Mouse (Mus musculus) CH12F3 (cell line): ENCODE measurements around the gene Ptprd.

Experiments used
- in situ Hi-C: fragments of 300-500 bp; cut with MboI; formaldehyde crosslinking; loops from 2 replicates; pipeline ENCODE4 v1.14.3; 2020; ENCODE audit warnings: low sequenced_read_pairs

The Ptprd gene

DNA sequence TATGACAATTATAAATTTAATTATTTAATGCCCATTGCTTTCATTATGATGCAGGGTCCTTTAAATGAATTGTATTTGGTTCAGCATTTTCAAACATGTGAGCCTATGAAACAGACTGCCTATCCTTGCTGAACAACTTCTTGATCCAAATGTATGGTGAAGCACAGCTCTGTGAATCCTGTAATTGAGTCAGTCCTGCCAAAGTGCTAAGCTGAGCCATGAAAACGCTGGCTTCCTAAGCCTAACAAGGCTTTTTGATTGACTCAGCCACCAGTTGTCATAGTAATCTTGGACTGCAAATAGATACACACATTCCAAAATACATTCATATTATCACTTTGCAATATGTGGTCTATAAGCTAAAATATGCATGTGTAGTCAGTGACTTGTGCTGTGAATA, 625.1 kb downstream of the Ptprd start:
- in situ Hi-C loops: no loop called here

DNA sequence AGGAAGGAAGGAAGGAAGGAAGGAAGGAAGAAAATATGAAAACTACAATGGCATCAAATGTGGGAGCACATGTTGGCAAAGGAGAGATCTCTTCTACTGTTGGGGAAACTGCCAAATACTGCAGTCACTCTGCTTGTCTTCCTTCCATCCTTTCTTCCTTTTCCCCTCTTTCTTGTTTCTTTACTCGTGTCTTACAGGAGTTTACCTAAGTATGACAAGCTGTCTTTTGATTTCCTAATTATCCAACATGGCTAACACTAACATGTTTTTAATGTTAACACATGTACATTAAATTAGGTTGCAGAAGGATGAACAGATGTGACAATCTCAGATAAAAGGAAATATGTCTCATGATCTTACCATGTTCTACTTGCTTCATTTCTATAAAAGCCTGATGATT, 625.5 kb downstream of the Ptprd start:
- in situ Hi-C loops: no loop called here

DNA sequence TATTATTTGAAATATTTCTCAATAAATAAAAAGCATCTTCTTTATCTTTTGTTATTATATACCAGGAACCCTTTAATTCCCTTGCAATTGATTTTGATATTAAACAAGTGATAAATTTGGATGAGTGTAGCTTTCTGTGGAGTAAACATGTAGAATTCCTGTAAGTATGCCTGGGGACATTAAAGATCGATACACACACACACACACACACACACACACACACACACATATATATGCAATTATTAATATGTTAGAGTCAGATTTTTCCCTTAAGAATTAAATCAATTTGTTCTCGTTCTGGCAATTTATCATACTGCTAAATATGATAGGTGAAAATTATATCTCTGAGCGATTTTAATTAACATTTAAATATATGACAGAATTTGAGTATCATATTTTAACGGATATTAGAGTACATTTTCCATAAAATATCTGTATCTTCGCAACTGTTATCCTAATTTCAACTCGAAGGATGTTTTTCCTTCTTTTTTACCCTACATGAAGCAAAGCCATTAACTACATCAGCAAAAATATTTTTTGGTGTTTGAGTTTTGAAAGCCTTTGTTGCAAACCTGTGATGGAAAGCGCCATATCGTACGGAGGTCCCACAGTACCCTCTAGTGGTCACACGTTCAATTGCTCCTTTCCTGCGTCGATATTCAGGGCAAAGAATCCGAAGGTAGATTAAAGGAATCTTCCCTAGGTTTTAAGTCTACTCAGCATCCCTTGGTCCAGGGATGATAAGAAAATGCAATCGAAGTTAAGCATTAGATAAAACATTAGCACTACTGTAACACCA, 653.2 kb downstream of the Ptprd start:
- in situ Hi-C loops: no loop called here

DNA sequence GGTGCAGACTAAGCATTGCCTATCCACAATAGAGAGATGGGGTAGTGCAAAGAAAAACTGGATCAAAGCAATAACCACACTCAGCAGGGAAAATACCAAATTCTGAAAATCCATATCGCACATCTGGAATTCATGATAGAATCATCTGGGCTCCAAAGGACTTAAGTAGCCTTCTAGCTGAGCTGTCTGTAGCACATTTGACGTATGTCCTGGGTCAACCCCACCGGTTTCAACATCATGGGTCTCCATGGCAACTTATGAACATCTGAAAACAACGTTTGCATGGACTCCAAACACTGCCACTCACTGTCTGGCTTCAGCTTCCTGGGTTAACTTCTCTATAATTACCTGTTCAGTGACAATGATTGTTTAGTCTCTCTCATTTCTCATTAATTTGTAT, 655.9 kb downstream of the Ptprd start:
- in situ Hi-C loops: no loop called here

DNA sequence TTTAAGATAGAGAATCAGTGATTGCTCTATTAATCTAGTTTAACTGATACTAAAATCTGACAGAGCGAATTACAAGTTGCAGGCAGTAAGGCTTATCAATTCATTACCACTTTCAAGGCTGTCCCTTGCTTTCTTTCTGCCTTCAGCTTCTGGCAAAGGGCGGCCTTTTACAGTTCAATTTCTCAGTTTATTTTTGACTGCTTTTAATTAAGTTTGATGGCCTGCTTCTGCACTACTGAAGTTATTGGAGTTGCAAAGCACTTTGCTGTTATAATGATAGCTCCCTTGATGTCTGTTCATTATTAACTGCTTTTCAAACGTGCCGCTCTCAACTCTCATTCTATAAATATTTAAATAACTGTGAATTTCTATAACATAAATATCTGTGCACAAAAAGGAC, 673.9 kb downstream of the Ptprd start:
- in situ Hi-C loops: no loop called here

DNA sequence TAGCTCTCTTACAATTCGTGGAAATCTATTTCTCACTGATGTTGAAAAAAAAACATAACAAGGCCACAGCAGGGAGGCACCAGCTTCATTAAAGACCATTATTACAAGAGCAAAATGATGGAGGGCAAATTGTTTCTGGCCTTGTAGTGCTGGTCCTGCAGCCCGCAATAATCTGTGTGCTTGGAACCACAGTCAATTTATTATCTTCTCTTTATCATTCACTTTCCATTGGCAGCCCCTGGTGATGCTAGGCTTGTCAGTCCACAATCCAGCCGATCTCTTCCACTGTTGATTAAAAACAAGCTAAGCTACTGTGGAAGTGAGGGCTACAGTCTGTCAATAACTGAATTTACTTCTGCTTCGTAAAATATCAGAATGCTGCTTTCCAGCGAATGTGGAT, 674.4 kb downstream of the Ptprd start:
- in situ Hi-C loops: no loop called here

DNA sequence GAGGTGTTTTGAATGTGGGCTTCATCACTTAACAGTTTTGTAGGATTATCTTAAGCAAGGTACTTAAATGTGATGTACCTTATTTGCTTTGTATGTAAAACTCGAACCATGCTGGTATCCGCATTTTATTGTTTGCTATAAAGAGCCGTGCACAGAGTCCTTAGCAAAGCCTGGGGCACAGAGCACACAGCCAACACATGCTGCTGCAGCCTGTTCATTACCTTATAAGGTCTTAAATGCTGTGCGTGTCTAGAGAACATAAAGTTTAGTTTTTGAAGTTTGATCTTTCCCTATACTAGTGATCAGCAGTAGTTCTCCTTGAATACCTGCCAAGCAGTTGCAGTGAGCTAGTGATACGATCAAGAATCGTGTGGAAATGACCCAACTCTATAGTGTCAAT, 676.2 kb downstream of the Ptprd start:
- in situ Hi-C loops: no loop called here

DNA sequence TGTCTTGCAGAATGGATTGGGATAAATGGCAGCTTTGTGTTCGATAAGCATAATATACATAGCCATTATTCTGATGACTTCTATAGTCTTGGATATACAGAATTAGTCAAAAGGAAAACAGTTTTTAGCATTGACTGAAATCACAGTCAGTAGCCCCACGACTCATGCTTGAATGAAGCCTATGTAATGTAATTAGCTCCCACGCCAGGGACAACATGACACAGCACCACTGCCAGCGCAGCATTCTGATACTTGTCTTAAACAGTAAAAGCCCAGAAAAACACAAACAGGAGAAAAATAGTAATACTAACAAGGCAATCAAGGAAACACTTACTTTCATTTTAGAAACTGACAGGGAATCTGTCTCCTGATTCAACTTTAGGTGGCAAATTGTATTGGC, 677.2 kb downstream of the Ptprd start:
- in situ Hi-C loops: no loop called here

DNA sequence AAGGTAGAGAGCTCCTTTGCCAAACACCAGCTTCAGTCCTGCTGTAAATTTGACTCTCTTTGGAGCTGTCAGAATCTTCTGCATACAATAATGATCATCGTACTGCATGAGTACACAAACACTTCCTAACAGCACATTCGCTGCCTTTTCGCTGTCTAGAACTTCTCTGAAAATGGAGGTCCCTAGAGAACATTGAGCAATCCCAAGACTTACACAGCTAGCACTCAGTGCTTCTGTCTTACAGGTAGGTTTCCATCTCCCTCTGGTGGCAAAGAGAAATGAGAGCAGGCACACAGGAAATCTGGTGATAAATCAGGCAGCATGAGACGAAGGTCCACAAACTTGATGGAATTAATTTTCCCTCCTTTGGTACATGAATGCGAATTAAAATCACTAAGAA, 692.6 kb downstream of the Ptprd start:
- in situ Hi-C loops: no loop called here

DNA sequence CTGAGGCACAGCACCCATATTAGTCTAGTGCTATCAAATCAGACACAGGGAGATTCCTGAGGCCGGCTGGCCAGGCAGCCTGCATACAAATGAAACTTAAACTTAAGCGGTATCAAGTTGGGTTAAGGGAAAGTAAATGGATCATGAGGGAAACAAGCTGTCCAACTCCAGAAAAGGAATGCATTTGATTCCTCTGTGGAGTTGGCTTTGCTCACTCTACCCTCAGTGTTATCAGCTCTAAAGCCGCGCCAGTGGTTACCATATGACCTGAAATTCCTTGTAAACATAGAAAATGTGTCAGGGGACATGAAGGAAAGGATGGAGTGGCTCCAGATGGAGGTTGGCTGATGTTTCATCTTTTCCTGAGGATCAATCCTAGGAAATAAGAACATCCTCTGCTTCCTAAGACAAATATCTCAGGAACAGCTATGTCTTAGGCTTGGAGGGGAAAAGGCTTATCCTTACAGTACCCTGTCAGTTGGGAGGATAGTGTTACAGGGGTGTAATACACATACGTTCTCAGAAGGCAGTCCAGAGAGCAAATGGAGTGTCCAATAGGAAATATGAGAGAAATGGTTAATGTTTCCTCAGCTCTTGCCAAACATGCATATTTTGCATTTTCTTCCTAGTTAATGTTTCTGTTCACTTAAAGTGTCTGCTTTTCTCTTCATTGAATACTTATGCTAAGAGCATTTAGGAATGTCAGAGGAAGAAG, 697.7 kb downstream of the Ptprd start:
- in situ Hi-C loops: no loop called here

DNA sequence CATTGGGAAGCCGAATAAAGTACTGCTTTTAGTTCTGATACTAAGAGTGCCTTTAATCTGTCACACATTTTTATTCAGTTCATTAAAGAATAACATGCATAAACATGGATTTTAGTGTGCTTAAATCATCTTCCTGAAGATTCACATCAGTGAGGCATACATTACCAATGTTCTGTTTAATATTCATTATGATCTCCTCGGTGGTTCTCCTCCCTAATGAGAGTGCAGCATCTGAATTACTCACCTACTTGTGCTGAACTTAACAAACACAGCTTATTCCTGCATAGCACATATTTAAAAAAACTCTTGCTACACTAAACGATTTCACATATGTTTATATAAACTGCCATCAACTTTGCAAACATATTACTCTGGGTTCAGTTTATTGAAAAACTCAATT, 698.7 kb downstream of the Ptprd start:
- in situ Hi-C loops: no loop called here

DNA sequence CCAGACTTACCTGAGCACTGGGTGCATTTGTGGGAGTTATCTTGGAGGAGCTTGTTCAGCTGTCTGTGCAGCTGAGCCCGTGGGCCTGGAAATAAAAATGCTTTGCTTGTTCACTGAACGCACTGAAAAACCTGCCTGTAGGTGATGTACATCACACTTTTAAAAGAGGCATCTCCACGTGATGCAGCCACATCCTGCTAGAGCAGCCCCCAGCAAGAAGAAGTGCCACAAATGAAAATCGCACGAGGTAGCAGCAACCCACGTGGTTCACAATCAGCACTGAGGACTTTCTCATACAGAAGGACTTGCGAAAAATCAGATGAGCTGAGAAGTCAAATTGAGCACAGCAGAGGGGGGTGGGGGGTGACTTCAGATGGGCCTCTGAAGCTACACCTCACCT, 757.7 kb downstream of the Ptprd start:
- in situ Hi-C loops: no loop called here

DNA sequence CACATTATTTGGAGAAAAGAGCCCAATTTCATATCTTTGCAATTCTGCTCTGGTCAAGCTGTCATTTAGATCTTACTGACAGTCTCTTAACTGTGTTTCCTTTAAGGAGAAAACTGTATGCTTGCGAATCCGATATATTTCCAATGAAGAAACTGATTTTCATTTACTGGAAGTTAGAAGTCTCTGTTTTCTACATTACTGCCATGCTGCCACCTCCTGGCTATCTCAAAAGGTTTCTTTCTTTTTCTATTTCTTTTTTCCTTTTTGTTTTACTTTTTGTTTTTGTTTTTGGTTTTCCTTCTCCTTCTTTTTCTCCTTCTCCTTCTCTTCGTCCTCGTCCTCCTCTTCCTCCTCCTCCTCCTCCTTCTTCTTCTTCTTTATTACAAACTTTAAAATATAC, 812.6 kb downstream of the Ptprd start:
- in situ Hi-C loops: no loop called here

DNA sequence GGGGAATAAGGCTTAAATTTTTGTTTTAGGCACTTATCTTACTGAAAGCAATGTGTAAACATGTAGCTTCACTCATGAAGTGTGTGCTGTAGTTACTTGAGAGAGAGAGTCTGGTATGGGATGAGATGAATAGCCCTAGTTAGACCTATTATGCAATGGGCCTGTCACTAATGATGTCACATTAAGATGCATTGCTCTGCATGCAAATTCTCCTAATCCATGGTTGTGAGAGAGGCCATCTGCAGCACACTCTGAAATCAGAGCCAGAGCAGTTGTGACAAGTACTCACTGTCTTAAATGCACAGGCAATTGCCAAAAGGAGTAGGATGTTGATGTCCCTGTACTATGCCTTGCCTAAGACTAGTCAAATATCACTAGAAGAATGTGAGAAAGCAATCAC, 850.0 kb downstream of the Ptprd start:
- in situ Hi-C loops: no loop called here

DNA sequence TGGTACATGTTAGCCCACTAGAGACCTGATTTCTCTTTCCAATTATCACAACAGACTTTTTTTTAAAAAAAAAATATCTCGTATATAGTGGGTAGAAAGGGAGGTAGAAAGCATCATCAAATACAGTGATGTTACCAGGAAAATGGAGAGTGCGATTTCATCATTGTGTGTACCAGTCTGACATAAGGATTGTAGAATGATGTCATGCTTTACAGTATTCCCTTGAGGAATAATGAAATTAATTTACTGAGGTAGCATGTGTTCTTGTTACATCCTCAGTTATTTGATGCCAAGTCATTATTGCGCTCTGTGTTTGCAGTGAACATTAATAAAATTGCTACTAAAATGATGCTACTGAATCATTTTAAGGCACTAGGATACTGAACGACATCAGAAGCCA, 884.6 kb downstream of the Ptprd start:
- in situ Hi-C loops: no loop called here

DNA sequence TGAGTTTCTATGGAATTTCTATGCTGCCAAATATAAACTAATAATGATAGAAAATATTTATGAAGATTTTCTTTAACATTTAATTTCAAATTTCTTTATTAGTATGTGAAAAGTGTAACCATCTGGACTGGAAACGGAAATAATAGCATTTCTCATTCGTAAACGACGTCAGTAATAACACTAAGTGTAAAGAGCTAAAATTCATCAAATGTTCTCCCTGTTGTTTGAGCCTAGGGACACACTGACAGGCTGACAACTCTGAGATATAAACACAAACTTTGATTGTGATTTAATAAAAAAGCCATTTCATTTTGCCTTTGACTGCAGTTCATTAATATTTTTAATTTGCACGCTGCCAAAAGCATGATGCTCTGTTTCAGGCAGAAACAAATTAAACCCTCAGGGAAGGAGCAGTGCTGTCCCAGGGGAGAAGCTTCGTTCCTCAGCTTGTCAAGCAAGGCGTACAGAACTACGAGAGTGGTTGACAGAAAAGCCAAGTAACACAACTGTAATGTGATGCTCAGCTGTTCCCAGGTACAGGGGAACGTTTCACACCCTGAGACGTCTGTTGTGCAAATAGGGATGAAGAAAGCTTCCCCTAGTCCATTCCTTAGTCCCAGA, 894.6 kb downstream of the Ptprd start:
- in situ Hi-C loops: no loop called here

DNA sequence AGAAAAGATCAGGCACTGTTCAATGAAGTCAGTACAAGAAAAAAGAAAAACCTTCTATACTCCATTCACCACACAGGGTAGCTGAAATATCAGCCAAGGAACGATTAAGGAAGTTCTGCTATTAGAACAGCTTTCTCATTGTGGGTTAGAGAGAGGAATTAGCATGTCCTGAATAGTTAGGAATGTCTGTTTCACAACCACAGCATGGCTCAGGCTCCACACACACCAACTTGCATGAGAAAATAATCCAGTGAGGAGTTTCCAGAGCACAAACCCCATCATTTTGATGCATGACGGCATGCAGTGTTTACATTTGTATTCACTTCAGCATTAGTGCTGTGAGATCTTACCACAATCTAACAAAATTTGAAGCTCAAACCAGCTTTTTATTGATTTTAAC, 895.1 kb downstream of the Ptprd start:
- in situ Hi-C loops: no loop called here

DNA sequence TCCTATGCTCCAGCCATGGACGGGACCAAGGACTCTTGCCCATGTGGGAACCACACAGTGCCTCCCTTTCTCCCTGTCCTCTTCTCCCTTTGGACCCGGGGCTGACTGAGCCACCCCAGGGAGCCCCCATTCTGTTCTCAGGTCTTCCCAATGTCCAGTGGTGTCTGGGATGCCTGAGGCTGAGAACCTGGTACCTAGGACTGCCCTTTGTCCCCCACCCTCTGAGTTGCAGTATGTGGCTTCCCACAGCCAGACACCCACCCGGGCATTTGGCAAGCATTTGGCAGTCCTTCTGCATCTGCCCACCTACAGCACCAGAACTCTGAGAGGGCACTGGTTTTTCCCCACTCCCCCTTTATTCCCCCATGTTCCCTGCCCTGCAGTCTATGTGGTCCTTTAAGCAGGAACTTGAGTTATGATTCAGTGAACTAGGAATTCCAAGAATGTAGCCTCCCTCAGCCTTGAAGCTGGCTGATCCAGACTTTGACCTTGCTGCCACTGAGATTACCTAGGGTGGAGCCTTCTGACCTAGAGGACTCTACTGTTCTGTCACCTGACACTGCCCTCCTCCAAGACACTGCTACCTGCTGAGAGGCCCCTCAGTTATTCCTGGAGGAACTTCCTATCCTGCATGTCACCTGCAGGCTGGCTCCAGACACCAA, 901.5 kb downstream of the Ptprd start:
- in situ Hi-C loops: no loop called here

DNA sequence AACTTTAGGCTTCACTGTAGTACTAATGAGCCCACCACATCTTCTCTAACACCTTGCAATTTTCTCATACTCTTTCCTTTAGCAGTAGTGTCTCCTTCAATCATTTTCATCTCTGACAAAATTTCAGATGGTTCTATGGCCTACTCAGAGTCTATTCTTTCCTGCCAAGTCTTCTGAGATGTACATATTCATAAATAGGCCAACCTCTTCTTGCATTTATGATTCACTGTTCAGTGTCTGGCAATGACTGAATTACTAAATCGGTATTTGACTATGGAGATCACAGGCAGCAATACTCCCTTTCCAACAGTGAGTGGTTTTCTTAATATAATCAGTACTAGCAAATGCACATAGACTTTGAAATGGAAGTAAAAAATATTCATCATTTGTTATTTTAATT, 928.3 kb downstream of the Ptprd start:
- in situ Hi-C loops: no loop called here

DNA sequence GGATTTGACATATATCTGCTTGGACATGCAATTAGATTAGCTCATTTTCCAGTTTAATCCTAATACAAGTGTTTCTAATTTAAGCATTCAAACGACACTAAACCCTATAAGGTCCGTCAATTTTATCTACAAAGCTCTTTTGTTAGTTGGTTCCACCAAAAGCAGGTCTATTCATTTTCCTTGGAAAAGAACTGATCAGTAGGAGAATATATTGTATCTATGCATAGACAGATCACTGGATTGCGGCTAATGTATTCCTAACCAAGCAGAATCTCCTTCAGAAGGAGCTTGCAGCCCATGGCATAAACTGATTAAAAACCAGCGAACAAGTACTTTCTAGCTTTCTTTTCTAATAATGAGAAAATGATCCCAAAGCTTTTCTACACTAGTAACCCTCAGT, 933.8 kb downstream of the Ptprd start:
- in situ Hi-C loops: no loop called here

DNA sequence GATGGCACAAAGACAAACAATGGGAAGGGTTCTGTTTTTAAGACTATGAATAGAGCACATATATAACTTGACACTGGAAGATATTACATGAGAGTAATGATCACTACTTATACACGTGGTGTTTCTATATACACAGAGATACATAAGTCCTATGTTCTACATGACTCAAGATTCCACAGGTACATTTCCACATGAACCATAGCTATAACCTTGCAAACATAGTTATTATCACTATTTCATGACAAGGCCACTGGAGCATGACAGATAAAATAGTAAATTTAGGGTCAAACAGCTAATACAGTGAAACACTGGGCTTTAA, 951.8 kb downstream of the Ptprd start:
- in situ Hi-C loops: no loop called here
